ENCODE assay signal across 24 mouse cellular contexts in genomic region chr12:93885946-93886345, GRCm38 (mm10).
DNase-seq lines count a peak whose midpoint lies in the region; ATAC-seq and TF ChIP-seq lines count a peak whose summit lies in the region.
"Had no signal": no experiment of that assay in that cellular context is flagged by ENCODE, and none has a peak within 500 bp of the region (broad histone marks: within the 10 kb centered on the region; RNA-seq: fewer than 3 reads in every experiment).

No protein-coding gene starts in this region.

- H3K9ac ChIP-seq in midbrain, postnatal 0 days (replicated peaks; ENCODE audit: low read length, poor library complexity, severe bottlenecking) = no peak overlapping the region
- no peak overlapping the region for H3K9ac ChIP-seq in midbrain, embryonic 16.5 days (ENCODE audit: low read depth, low read length)
- no peak overlapping the region for H3K9ac ChIP-seq in forebrain, embryonic 11.5 days (ENCODE audit: low read length)
- H3K9ac ChIP-seq: forebrain, postnatal 0 days; heart, embryonic 13.5 days; midbrain, embryonic 12.5 days; neural tube, embryonic 13.5 days had no signal

- no peak overlapping the region for H3K4me2 ChIP-seq in midbrain, postnatal 0 days (ENCODE audit: low read depth, low read length, poor library complexity, severe bottlenecking)
- no peak overlapping the region for H3K4me2 ChIP-seq in midbrain, embryonic 16.5 days (ENCODE audit: low read length)
- H3K4me2 ChIP-seq in forebrain, embryonic 11.5 days (ENCODE audit: low read depth, low read length, severe bottlenecking) = no peak overlapping the region
- H3K4me2 ChIP-seq: heart, embryonic 13.5 days; midbrain, embryonic 12.5 days; neural tube, embryonic 13.5 days had no signal

- no peak for TF ChIP-seq CTCF in cerebellum, adult 2 months (IDR thresholded peaks at IDR 0.05; ENCODE audit: borderline replicate concordance, insufficient read depth, low read depth, low read length)
- no peak for TF ChIP-seq CTCF in midbrain, postnatal 0 days (IDR thresholded peaks at IDR 0.05)

- no peak for TF ChIP-seq POLR2A in cerebellum, adult 2 months (IDR thresholded peaks at IDR 0.05; ENCODE audit: borderline replicate concordance, insufficient read depth, low read length)

- H3K36me3 ChIP-seq in midbrain, postnatal 0 days (ENCODE audit: insufficient read depth, low read length) = no peaks in the 10 kb centered on the region
- H3K36me3 ChIP-seq in midbrain, embryonic 16.5 days (ENCODE audit: control insufficient read depth, insufficient read depth, low read length) = no peaks in the 10 kb centered on the region
- H3K36me3 ChIP-seq in forebrain, embryonic 11.5 days (ENCODE audit: control insufficient read depth, insufficient read depth, low read length) = no peaks in the 10 kb centered on the region
- H3K36me3 ChIP-seq: embryonic facial prominence, embryonic 10.5 days; forebrain, embryonic 10.5 days; heart, embryonic 13.5 days; midbrain, embryonic 12.5 days; neural tube, embryonic 13.5 days had no signal

- H3K9me3 ChIP-seq in midbrain, postnatal 0 days (ENCODE audit: low read length) = no peaks in the 10 kb centered on the region
- H3K9me3 ChIP-seq in midbrain, embryonic 16.5 days (replicated peaks; ENCODE audit: control insufficient read depth, low read length, poor library complexity, severe bottlenecking) = no peaks in the 10 kb centered on the region
- no peaks in the 10 kb centered on the region for H3K9me3 ChIP-seq in forebrain, embryonic 11.5 days (ENCODE audit: control insufficient read depth, low read length)
- H3K9me3 ChIP-seq: embryonic facial prominence, embryonic 10.5 days; forebrain, embryonic 10.5 days; heart, embryonic 13.5 days; midbrain, embryonic 12.5 days; neural tube, embryonic 13.5 days had no signal

- no peak for ATAC-seq in midbrain, postnatal 0 days (ENCODE audit: low FRiP score)
- no peak for ATAC-seq in midbrain, embryonic 16.5 days
- ATAC-seq in erythroid progenitor cell, adult 5-6 weeks (replicated peaks; ENCODE audit: low FRiP score, poor library complexity, severe bottlenecking) = no peak
- ATAC-seq in forebrain, embryonic 11.5 days (replicated peaks; ENCODE audit: low FRiP score) = no peak
- ATAC-seq: forebrain, postnatal 0 days had no signal

- no peak overlapping the region for H3K27ac ChIP-seq in cerebellum, adult 2 months (ENCODE audit: insufficient read depth, low read length)
- H3K27ac ChIP-seq in midbrain, postnatal 0 days (ENCODE audit: low read depth, low read length) = no peak overlapping the region
- no peak overlapping the region for H3K27ac ChIP-seq in midbrain, embryonic 16.5 days (ENCODE audit: low read length)
- no peak overlapping the region for H3K27ac ChIP-seq in forebrain, embryonic 11.5 days (ENCODE audit: low read depth, low read length)
- H3K27ac ChIP-seq: embryonic facial prominence, embryonic 10.5 days; forebrain, embryonic 10.5 days; heart, embryonic 13.5 days; kidney, postnatal 0 days; macrophage; midbrain, embryonic 12.5 days; neural tube, embryonic 13.5 days had no signal

- DNase-seq in cerebellum, postnatal 14 days = peak; percentile 9 to 12
- DNase-seq in cerebellum, adult 2 months = no peak
- DNase-seq in midbrain, postnatal 0 days (ENCODE audit: low spot score) = peak; percentile 27
- DNase-seq in layer of hippocampus, postnatal 36 days = peak; percentile 2 to 3
- no peak for DNase-seq in forebrain, embryonic 11.5 days (ENCODE audit: low spot score)
- DNase-seq: adrenal gland, postnatal 10 days; cerebellum, adult 9-11 months; forebrain, postnatal 0 days; gastrocnemius, postnatal 14 days; heart, adult 18-20 months; heart, postnatal 14 days; kidney, adult 18-20 months; right cerebral cortex, adult 18-20 months; right cerebral cortex, postnatal 4 days; thymus, postnatal 25 days had no signal

- H3K4me1 ChIP-seq in cerebellum, adult 2 months (ENCODE audit: control insufficient read depth, insufficient read depth, low read length) = no peaks in the 10 kb centered on the region
- no peaks in the 10 kb centered on the region for H3K4me1 ChIP-seq in midbrain, postnatal 0 days (ENCODE audit: insufficient read depth, low read length)
- no peaks in the 10 kb centered on the region for H3K4me1 ChIP-seq in midbrain, embryonic 16.5 days (ENCODE audit: control insufficient read depth, insufficient read depth, low read length)
- no peaks in the 10 kb centered on the region for H3K4me1 ChIP-seq in forebrain, embryonic 11.5 days (replicated peaks; ENCODE audit: control insufficient read depth, insufficient read depth, low read length)
- H3K4me1 ChIP-seq: embryonic facial prominence, embryonic 10.5 days; forebrain, embryonic 10.5 days; heart, embryonic 13.5 days; midbrain, embryonic 12.5 days; neural tube, embryonic 13.5 days had no signal

- no peak overlapping the region for H3K4me3 ChIP-seq in cerebellum, adult 2 months (replicated peaks; ENCODE audit: insufficient read depth, low read depth, low read length)
- H3K4me3 ChIP-seq in midbrain, postnatal 0 days (ENCODE audit: low read depth, low read length) = no peak overlapping the region
- H3K4me3 ChIP-seq in midbrain, embryonic 16.5 days (ENCODE audit: low read depth, low read length) = no peak overlapping the region
- H3K4me3 ChIP-seq in forebrain, embryonic 11.5 days (ENCODE audit: low read depth, low read length) = no peak overlapping the region
- H3K4me3 ChIP-seq: embryonic facial prominence, embryonic 10.5 days; forebrain, embryonic 10.5 days; heart, embryonic 13.5 days; midbrain, embryonic 12.5 days; neural tube, embryonic 13.5 days had no signal

- WGBS in cerebellum, adult 2 months = 22% methylated on average over 2 of the region's 2 CpGs
- WGBS in midbrain, postnatal 0 days = 58% methylated on average over 2 of the region's 2 CpGs
- 56% methylated on average over 2 of the region's 2 CpGs for WGBS in midbrain, embryonic 16.5 days
- WGBS in forebrain, embryonic 11.5 days = 79% methylated on average over 2 of the region's 2 CpGs

- no peaks in the 10 kb centered on the region for H3K27me3 ChIP-seq in cerebellum, adult 2 months (ENCODE audit: control insufficient read depth, insufficient read depth, low read length)
- H3K27me3 ChIP-seq in midbrain, postnatal 0 days (ENCODE audit: insufficient read depth, low read length) = no peaks in the 10 kb centered on the region
- no peaks in the 10 kb centered on the region for H3K27me3 ChIP-seq in midbrain, embryonic 16.5 days (ENCODE audit: control insufficient read depth, insufficient read depth, low read depth, low read length)
- no peaks in the 10 kb centered on the region for H3K27me3 ChIP-seq in forebrain, embryonic 11.5 days (ENCODE audit: control insufficient read depth, insufficient read depth, low read length)
- H3K27me3 ChIP-seq: heart, embryonic 13.5 days; midbrain, embryonic 12.5 days; neural tube, embryonic 13.5 days had no signal

Comparison
In these comparisons a context has a peak if more than half of its experiments do, and no peak if none do; other contexts are left out.
1. DNase-seq: peak in cerebellum, postnatal 14 days (2 of 2), midbrain, postnatal 0 days (single experiment) and layer of hippocampus, postnatal 36 days (2 of 2); none in cerebellum, adult 2 months (0 of 2) and forebrain, embryonic 11.5 days (single experiment).